In the genomic region with DNA sequence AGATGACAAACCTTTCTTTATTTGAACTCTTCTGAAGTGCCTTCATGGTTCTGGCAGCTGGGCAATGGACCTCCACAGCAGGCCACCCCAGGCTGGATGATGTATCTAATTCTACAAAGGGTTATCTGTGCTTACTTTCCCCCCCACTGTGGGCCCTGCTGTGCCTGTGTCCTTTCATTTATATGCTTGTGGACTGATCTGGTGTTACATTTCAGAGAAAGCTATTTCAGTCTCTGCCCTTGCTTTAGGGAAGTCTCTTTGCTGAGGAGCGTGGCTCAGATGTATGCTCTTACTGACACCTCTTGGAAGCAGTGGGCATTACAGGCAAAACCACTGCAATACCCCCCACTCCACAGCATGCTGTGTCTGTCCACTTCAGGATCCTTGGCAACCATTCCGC, we compare ENCODE assay signal across 10 mouse cellular contexts. TPM values are rescaled to one million over a fixed set of nuclear protein-coding genes. Genes with fewer than 3 reads are reported as not detected.
DNase-seq lines count a peak whose midpoint lies in the region; ATAC-seq lines count a peak whose summit lies in the region.
"Had no signal": no experiment of that assay in that cellular context is flagged by ENCODE, and none has a peak within 500 bp of the region (broad histone marks: within the 10 kb centered on the region; RNA-seq: fewer than 3 reads in every experiment).

No protein-coding gene starts in this region.

- DNase-seq in MEL-GATA-1-ER (ENCODE audit: extremely low read depth, low read depth): peak; percentile 74
- peak; percentile 59 for DNase-seq in heart, postnatal 4 days
- DNase-seq in liver, embryonic 11.5 days (ENCODE audit: low spot score): no peak
- peak; percentile 7 for DNase-seq in retina, embryonic 14.5 days (ENCODE audit: low spot score)
- DNase-seq in urinary bladder, postnatal 4 days (ENCODE audit: low spot score in 2 of 2): no peak

- ATAC-seq in hindbrain, embryonic 15.5 days (ENCODE audit: low FRiP score, low read depth): peak; percentile 51; the same call in 1 of the 2 replicates
- ATAC-seq in hindbrain, embryonic 12.5 days (ENCODE audit: low FRiP score): no peak
- peak; percentile 27; the same call in 1 of the 2 replicates for ATAC-seq in forebrain, embryonic 13.5 days
- peak; percentile 71 for ATAC-seq in liver, embryonic 11.5 days (replicated peaks; ENCODE audit: low FRiP score)

- no peaks in the 10 kb centered on the region for H3K27me3 ChIP-seq in hindbrain, embryonic 15.5 days
- H3K27me3 ChIP-seq in hindbrain, embryonic 12.5 days: no peaks in the 10 kb centered on the region
- H3K27me3 ChIP-seq in forebrain, embryonic 13.5 days: no peaks in the 10 kb centered on the region
- no peaks in the 10 kb centered on the region for H3K27me3 ChIP-seq in liver, embryonic 11.5 days (replicated peaks; ENCODE audit: control insufficient read depth, insufficient read depth, low read length)
- H3K27me3 ChIP-seq: embryonic facial prominence, embryonic 15.5 days; neural tube, embryonic 12.5 days had no signal

- no peaks in the 10 kb centered on the region for H3K9me3 ChIP-seq in hindbrain, embryonic 15.5 days
- no peaks in the 10 kb centered on the region for H3K9me3 ChIP-seq in hindbrain, embryonic 12.5 days (replicated peaks)
- H3K9me3 ChIP-seq in forebrain, embryonic 13.5 days (replicated peaks): no peaks in the 10 kb centered on the region
- H3K9me3 ChIP-seq in liver, embryonic 11.5 days (ENCODE audit: control insufficient read depth, low read length): no peaks in the 10 kb centered on the region
- H3K9me3 ChIP-seq: embryonic facial prominence, embryonic 15.5 days had no signal

- H3K4me2 ChIP-seq in hindbrain, embryonic 15.5 days: no peak overlapping the region
- H3K4me2 ChIP-seq in hindbrain, embryonic 12.5 days (replicated peaks): no peak overlapping the region
- H3K4me2 ChIP-seq in forebrain, embryonic 13.5 days: no peak overlapping the region
- H3K4me2 ChIP-seq in liver, embryonic 11.5 days: no peak overlapping the region
- H3K4me2 ChIP-seq: embryonic facial prominence, embryonic 15.5 days; neural tube, embryonic 12.5 days had no signal

- H3K4me1 ChIP-seq in hindbrain, embryonic 15.5 days (replicated peaks): no peaks in the 10 kb centered on the region
- H3K4me1 ChIP-seq in hindbrain, embryonic 12.5 days: no peaks in the 10 kb centered on the region
- H3K4me1 ChIP-seq in forebrain, embryonic 13.5 days: no peaks in the 10 kb centered on the region
- H3K4me1 ChIP-seq in liver, embryonic 11.5 days (replicated peaks; ENCODE audit: control insufficient read depth, insufficient read depth, low read length): no peaks in the 10 kb centered on the region
- H3K4me1 ChIP-seq: embryonic facial prominence, embryonic 15.5 days; neural tube, embryonic 12.5 days had no signal

- 45% methylated on average over 2 of the region's 2 CpGs for WGBS in hindbrain, embryonic 15.5 days
- 32% methylated on average over 2 of the region's 2 CpGs for WGBS in hindbrain, embryonic 12.5 days
- 38% methylated on average over 2 of the region's 2 CpGs for WGBS in forebrain, embryonic 13.5 days
- 35% methylated on average over 2 of the region's 2 CpGs for WGBS in liver, embryonic 11.5 days

- H3K36me3 ChIP-seq in hindbrain, embryonic 15.5 days: no peaks in the 10 kb centered on the region
- no peaks in the 10 kb centered on the region for H3K36me3 ChIP-seq in hindbrain, embryonic 12.5 days
- no peaks in the 10 kb centered on the region for H3K36me3 ChIP-seq in forebrain, embryonic 13.5 days (ENCODE audit: poor library complexity, severe bottlenecking)
- H3K36me3 ChIP-seq in liver, embryonic 11.5 days (ENCODE audit: control insufficient read depth, insufficient read depth, low read length): no peaks in the 10 kb centered on the region
- H3K36me3 ChIP-seq: embryonic facial prominence, embryonic 15.5 days; neural tube, embryonic 12.5 days had no signal

- no peak overlapping the region for H3K27ac ChIP-seq in hindbrain, embryonic 15.5 days (replicated peaks)
- H3K27ac ChIP-seq in hindbrain, embryonic 12.5 days: no peak overlapping the region
- no peak overlapping the region for H3K27ac ChIP-seq in forebrain, embryonic 13.5 days
- no peak overlapping the region for H3K27ac ChIP-seq in liver, embryonic 11.5 days (ENCODE audit: low read depth, low read length)
- H3K27ac ChIP-seq: embryonic facial prominence, embryonic 15.5 days; neural tube, embryonic 12.5 days had no signal

- no peak overlapping the region for H3K4me3 ChIP-seq in hindbrain, embryonic 15.5 days
- H3K4me3 ChIP-seq in hindbrain, embryonic 12.5 days: no peak overlapping the region
- no peak overlapping the region for H3K4me3 ChIP-seq in forebrain, embryonic 13.5 days
- no peak overlapping the region for H3K4me3 ChIP-seq in liver, embryonic 11.5 days (ENCODE audit: low read depth, low read length)
- H3K4me3 ChIP-seq: embryonic facial prominence, embryonic 15.5 days; neural tube, embryonic 12.5 days had no signal

- no peak overlapping the region for H3K9ac ChIP-seq in hindbrain, embryonic 15.5 days
- H3K9ac ChIP-seq in hindbrain, embryonic 12.5 days: no peak overlapping the region
- H3K9ac ChIP-seq in forebrain, embryonic 13.5 days: no peak overlapping the region
- H3K9ac ChIP-seq in liver, embryonic 11.5 days (ENCODE audit: low read depth, low read length): no peak overlapping the region
- H3K9ac ChIP-seq: embryonic facial prominence, embryonic 15.5 days; neural tube, embryonic 12.5 days had no signal

RNA-seq across cellular contexts. Expression of gene Elavl1, which starts 44.9 kb away (rescaled TPM):
- polyA plus RNA-seq in hindbrain, embryonic 15.5 days (2015; fragmentation: Nextera tagmentation; extraction: Ambion mirVana): 108 and 112 TPM in 2 replicates
- 248 and 251 TPM in 2 replicates for polyA plus RNA-seq in hindbrain, embryonic 12.5 days (2016; fragmentation: Nextera tagmentation; extraction: Ambion mirVana)
- 199 and 215 TPM in 2 replicates for polyA plus RNA-seq in forebrain, embryonic 13.5 days (2015; fragmentation: Nextera tagmentation; extraction: Ambion mirVana)
- total RNA-seq in heart, postnatal 4 days (2021): 10 to 100 TPM; 95.8 to 96.1 TPM
- polyA plus RNA-seq in liver, embryonic 11.5 days (2014; fragmentation: Nextera tagmentation; extraction: Ambion mirVana): 266 and 299 TPM in 2 replicates

RNA-seq across cellular contexts. Expression of gene Ccl25, which starts 45.1 kb away (rescaled TPM):
- polyA plus RNA-seq in hindbrain, embryonic 15.5 days (2015; fragmentation: Nextera tagmentation; extraction: Ambion mirVana): 17.5 and 20.7 TPM in 2 replicates
- polyA plus RNA-seq in hindbrain, embryonic 12.5 days (2016; fragmentation: Nextera tagmentation; extraction: Ambion mirVana): 22.3 and 24.1 TPM in 2 replicates
- polyA plus RNA-seq in forebrain, embryonic 13.5 days (2015; fragmentation: Nextera tagmentation; extraction: Ambion mirVana): 24.3 and 24.8 TPM in 2 replicates
- 10 to 100 TPM in 1 of 2 experiments, 1 to 10 TPM in 1; 8.2 to 10.3 TPM for total RNA-seq in heart, postnatal 4 days (2021)
- polyA plus RNA-seq in liver, embryonic 11.5 days (2014; fragmentation: Nextera tagmentation; extraction: Ambion mirVana): 15.2 and 19.3 TPM in 2 replicates

Comparison
In these comparisons a context has a peak if more than half of its experiments do, and no peak if none do; other contexts are left out.
1. DNase-seq: peak in MEL-GATA-1-ER (single experiment), heart, postnatal 4 days (single experiment) and retina, embryonic 14.5 days (single experiment); none in liver, embryonic 11.5 days (single experiment) and urinary bladder, postnatal 4 days (0 of 2).